Mouse (Mus musculus) inflammation-experienced regulatory T-cells, adult 6 months (primary cell): ENCODE results near the gene Gpx1. TPM values are rescaled to one million over a fixed set of nuclear protein-coding genes. Genes with fewer than 3 reads are reported as not detected.
A peak's percentile ranks its signal among the peaks of the same experiment; 100 is the strongest.
"Not testable (repeated sequence)": the region's sequence is repeated elsewhere in the genome, so short reads cannot be mapped to it uniquely, and the experiment has no call there.

Experiments used
- ATAC-seq: one replicate; pipeline ENCODE4 v1.8.0; 2017
- polyA plus RNA-seq, 3 experiments: library from polyadenylated mRNA; unstranded; fragments of 100-300 nt; shearing (Covaris generic); gene quantifications; one replicate each; pipeline ENCODE4 v1.2.1; 2017

Gene Gpx1
- 100 to 1,000 TPM; 489 to 506 (median 494) TPM for polyA plus RNA-seq

DNA sequence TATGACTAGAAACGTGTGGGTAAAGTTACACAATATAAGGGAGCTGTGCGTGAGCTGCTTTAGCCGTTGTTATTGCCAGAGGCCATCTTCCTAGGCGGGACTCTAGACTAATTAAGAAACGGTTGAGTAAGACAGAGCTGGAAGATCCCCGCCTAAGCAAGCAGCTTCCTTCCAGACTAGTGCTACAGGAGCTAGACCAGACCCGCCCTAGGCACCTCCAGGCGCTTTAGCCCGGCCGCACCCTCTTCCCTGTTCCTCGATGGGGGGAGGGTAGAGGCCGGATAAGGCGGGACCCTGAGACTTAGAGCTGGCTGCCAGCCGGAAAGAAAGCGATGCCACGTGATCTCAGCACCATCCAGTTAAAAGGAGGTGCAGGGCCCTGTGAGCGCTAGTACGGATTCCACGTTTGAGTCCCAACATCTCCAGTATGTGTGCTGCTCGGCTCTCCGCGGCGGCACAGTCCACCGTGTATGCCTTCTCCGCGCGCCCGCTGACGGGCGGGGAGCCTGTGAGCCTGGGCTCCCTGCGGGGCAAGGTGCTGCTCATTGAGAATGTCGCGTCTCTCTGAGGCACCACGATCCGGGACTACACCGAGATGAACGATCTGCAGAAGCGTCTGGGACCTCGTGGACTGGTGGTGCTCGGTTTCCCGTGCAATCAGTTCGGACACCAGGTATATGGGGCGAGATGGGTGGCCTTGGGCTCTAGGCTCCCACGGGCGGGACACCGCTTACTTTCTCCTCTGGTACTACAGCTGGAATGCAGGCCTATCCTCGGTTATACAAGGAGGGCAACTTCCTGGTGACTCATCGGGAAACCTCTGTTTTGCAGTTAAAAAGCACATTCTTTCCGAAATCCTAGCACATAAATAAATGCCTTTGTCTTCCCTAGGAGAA is at the start of gene Gpx1:
Gpx1 (plus strand) TSS at position 18 of the 896 bp plus-strand sequence.
- peak; percentile 91 for ATAC-seq

DNA sequence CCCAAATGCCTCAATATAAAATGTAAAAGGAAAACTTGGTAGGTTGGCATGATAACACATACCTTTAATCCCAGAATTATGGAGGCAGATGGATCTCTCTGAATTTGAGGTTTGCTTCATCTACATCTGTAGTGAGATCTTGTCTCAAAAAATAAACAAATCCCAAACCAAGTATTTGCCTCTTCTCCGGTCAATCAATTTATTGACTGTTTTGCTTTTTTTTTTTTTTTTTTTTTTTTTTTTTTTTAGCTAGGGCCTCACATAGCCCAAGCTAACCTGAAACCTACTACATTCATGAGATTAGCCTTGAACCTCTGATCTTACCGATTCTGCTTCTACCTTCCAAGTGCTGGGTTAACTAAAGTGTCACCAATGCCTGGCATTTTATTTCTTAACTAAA is 49.4 kb upstream of the Gpx1 start:
- ATAC-seq = no peak

DNA sequence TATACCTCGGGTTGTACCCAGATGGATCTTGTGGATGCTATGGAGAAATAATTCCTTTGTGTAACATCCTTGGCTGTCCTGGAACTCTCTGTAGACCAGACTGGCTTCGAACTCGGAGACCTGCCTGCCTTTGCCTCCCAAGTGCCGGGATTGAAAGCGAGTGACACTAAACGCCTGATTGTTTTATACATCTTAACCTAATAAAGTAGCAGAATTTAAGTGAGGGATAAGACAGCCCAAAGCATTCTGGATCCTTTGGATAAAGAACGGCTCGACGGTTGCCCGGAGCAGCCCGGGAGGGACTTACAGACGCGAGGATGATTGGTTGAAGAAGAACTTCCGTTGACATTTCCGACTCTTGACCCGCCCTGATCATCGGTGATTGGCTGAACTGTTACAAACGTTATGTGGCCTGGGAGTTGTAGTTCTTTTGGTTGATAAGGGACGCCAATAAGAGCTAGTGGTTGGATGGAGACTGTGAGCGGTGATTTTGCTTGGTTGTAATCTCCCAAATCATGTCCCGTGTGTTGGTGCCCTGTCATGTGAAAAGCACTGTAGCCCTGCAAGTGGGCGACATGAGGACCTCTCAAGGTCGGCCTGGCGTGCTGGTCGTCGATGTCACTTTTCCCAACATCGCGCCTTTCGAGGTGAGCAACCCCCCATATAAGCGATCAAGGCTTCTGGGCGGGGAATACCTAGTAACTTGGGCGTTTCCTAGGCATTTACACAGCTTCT is 48.5 kb upstream of the Gpx1 start, which contains the start of gene Nicn1:
Nicn1 (plus strand) TSS at position 414 of the 735 bp plus-strand sequence.
- peak; percentile 100 for ATAC-seq

DNA sequence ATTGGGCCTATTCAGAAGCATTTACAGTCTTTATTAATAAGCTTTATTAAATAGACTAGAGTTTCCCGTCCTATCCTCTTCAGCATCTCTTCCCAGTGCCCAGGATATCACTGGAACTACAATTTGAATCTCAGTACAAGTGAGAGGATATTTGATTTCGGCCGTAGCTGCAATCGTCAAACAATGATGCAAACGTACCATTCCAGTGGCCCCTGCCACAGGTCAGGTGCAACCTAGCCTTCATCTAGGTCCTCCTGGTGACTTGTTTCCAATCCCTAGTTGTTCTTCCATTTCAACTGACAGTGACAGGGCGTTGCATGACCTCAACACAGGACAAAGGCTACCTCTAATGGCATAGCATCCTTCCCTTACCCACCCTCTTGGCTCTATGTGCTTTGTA is 47.9 kb upstream of the Gpx1 start:
- ATAC-seq = no peak

DNA sequence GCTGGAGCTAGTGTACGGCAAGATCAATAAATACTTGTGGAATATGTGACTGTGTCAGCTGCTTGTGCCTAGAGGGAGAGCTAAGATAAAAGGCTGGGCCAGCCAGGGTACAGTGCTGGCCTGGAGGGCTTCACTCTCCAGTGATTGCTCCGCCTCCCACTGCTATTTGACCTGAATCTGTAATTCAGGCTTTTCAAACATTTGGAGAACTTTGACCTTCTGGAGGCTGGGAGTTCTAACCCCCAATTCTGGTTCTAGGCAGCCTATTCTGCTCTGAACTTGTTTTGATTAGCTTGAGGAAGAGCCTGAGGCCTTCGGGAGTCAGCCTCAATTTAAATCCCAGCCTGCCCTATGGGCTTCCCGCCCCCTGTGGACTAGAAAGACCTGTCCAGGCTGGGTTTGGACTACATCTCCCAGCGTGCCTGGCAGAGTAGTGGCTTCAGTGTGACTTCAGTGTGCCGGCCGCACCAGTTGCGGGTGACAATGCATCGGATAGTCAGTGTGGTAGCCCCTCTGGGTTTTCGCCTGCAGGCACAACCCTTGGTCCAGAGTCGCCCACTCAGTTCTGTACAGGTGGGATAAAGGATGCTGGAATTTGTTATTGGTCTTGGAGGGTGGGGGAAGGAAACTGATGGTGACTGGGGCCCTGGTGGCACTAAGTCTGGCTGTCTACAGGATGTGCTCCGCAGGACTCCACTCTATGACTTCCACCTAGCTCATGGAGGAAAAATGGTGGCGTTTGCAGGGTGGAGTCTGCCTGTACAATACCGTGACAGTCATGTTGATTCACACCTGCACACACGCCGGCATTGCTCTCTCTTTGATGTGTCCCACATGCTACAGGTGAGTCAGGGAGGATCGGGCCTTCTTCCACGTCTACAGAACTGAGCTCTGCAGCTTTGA is 42.0 kb upstream of the Gpx1 start, which contains the start of gene Amt:
Amt (plus strand) TSS at position 401 of the 903 bp plus-strand sequence.
- ATAC-seq = no peak

DNA sequence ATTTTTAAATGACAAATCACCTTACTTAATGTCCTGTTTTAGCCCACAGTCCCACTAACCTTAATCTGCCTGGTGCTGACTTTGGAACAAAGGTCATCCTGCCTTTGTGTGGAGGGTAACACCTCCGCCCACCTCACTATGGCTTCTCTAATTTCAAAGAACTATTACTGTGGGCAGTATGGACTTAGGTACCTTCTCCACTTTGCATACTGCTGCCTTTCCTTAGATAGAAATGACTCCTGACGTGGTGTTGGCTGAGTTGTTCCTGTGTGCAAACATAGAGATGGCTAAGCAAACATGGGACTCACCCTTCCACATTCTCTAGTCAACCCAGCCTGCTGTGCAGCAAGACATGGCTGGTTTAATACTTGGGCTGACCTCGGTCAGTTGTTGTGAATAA is 36.9 kb upstream of the Gpx1 start:
- no peak for ATAC-seq

DNA sequence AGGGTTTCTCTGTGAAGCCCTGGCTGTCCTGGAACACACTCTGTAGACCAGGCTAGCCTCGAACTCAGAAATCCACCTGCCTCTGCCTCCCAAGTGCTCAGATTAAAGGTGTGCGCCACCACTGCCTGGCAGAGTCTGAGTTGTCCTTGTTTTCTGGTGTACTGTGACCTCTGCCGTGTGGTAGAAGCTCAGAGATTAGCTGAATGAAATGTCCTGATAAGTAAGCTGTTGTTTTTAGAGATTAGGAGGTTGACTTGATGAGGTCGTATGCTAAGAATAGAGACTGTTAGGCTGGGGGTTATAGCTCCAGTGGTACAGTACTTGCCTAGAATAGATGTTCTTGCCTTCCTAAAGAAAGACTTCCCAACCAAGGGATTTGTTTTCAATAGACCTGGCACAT is 34.0 kb upstream of the Gpx1 start:
- no peak for ATAC-seq

DNA sequence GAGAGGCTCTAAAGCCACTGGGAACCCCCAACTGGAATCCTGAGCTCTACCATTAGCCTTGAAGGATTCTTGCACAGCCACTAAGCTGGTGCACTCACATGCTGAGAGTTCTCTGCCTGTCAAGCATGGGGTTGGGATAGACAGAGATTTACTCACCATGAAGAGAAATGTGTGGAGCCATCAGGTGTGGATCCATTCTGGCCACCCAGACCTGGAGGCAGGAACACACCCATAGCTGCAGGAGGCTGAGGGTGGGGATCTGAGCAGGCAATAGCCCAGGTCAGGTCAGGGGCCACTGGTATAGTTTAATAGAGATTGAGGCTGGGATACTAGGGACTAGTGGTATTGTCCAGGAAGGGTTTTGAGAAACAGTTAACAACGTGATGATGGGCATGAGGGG is 33.5 kb upstream of the Gpx1 start:
- no peak for ATAC-seq

DNA sequence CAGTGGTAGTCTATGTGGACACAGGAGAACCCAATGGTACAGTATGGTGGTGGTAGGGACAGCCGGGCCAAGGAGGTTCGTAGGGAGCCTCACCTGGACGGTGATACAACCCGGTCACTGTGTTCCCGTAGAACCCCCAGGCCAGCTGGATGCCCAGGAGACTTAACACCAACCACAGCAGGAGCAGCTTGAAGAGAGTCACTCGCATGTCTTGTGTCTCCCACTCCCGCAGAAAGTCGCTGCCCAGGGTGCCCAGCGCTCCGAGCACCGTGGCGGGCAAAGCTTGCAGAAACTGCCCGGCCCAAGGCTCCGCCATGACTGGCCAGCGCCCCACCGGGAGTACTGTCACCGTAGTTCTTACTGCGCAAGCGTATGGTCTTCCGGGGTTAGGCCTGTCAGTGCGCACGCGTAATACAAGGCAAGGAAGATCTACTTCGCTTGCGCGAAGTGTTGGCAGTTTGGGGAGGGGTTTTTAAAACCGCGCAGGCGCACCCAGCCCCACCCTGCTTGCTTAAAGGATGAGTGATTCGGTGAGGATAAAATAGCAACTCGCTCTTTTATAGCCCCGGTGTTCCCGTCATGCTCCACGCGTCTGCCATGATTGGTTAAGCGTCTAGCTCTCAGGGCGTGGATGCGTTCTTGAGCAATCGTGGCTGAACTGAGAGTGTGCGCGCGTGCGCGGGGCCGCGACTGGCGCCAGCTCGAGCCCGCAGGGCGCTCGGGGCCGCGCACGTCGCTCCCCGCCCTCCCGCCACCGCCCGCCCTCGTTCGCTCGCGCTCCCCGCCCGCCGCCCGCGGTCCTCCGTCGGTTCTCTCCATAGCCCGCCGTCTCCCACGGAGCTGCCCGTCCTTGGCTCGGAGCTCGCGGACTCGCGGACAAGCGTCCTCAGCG is 32.8 kb upstream of the Gpx1 start, which contains the start of the genes Rhoa and Tcta:
Rhoa (plus strand) TSS at position 501 of the 892 bp plus-strand sequence.
Tcta (minus strand) TSS at position 532 of the 892 bp plus-strand sequence.
- peak; percentile 96 for ATAC-seq

DNA sequence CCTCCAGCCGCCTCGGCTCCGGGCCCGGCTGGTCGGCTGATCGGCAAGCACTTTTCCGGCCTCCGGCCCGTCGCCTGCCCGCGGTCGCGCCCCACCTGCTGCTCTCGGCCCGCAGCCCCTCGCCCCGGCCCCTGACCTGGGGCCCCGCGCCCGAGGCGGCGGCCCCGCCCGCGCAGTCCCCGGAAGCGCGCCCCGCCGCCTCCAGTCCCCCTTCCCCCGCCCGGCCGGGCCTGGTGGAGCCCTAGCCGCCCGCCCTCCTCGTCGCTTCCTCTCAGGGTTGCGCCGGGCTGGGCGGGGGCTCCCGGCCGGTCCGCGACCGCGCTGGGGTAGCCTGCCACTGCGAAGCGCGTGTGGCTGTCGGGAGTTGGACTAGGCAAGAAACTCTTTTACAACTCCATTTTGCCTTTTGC is 32.1 kb upstream of the Gpx1 start:
- ATAC-seq = peak; percentile 50

DNA sequence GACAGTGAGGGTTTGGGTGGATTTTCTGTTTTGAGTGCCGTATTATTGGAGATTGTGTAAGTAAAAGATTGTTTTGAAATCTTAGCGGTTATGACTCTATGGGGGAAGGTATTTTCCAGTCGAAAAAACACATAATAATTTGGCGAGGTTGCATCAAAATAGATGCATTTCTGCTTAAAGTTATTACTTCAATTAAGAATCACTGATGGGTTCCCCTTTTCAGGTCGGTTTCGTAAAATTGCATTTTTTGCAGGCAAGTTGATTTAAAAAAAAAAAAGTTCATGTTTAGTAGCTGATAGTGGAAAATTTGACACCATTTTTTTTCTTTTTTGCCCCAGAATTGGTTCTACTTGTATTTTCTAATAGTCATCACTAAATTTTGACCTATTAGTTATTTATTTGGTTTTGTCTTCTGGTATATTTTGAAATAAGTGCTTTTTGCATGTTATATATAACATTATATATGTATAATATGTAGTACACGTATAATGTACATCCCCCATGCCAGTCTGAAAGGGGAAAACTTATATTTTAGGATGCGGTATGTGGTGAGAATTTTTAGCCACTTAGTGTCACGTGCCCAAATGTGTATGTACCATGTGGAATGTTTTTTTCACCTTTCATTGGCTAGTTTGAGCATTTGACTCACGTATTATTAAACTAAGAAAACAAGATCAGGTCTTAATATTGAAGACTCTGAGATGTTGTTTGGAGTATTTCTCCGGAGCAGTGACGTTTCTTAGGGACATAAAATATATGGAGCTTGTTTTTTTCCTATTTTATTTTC is 31.5 kb upstream of the Gpx1 start:
- no peak for ATAC-seq

DNA sequence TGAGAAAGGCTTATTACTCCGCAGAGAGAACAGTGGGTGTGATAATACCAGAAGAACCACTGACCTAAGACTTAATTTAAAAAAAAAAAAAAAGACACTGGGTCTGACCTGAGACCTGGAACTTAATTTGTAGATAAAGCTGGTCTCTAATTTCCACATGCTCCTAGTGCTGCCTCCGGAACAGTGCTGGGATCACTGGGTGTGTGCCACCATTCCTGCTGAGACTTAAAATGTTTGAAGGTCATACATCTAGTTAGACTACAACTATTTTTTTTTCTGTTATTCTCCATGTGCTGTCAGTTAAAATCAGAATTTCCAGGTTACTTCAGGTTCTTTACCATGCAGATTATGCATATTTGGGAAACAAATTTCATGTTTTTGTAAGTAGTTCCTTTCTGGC is 30.6 kb upstream of the Gpx1 start:
- no peak for ATAC-seq

DNA sequence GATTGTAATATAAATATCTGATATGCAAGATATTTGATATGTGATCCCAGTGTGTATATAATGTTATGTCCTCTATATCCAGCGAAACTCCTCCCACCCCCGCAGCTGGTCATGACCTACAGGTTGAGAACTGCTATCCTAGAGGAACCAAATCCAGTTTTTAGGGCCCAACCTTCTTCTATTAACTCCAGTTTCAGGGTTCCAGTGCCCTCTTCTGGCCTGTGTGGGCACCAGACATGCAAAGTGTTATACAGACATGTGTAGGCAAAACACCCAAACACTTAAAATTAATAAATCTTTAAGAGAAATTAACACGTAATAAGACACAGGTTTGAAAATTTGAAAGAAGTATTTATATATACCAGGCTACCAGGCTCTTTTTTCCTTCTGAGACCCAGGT is 21.1 kb upstream of the Gpx1 start:
- ATAC-seq = no peak

DNA sequence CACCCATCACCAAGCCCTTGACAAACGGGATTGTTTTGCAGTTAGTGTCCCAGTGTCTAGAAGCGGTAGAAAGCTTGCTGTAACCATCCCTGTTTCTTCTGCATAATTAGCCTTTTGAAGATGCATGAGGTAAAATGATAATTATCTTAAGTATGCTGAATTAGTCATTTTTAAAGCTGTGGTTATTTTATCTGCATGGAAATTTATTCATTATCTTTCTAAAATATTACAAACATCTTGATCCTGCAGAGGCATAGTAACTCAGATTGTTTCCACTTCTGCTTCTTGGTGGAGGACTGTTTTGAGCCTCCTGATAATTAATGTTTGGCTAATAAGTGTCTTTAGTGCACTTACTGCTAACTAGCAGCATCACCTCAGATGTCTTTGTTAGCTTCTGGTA is 20.2 kb upstream of the Gpx1 start:
- peak; percentile 7 for ATAC-seq

DNA sequence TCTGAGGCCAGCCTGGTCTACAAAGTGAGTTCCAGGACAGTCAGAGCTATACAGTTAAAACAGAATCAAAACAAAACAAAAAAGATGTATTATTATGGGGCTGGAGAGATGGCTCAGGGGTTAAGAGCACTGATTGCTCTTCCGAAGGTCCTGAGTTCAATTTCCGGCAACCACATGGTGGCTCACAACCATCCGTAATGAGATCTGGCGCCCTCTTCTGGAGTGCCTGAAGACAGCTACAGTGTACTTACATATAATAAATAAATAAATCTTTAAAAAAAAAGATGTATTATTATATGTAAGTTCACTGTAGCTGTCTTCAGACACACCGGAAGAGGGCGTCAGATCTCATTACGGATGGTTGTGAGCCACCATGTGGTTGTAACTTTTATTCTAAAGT is 16.6 kb upstream of the Gpx1 start:
- ATAC-seq = not testable (repeated sequence)

DNA sequence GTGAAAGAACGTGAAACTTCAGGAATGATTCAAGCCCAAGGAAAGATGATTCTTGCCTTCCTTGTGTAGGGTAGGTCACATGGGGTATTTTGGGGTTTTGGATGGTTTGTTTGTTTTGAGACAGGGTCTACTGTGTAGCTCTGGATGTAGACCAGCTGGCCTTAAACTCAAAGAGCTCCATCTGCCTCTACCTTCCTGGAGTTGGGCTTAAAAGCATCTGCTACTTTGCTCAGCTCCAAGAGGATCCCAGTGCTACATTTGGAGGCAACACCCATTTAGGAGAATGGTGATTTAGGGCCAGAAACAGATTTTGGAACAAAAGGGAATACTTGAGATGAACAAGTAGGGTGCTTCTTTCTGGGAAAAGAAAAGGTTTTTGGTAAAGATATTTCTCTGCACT is 13.9 kb upstream of the Gpx1 start:
- ATAC-seq = no peak

DNA sequence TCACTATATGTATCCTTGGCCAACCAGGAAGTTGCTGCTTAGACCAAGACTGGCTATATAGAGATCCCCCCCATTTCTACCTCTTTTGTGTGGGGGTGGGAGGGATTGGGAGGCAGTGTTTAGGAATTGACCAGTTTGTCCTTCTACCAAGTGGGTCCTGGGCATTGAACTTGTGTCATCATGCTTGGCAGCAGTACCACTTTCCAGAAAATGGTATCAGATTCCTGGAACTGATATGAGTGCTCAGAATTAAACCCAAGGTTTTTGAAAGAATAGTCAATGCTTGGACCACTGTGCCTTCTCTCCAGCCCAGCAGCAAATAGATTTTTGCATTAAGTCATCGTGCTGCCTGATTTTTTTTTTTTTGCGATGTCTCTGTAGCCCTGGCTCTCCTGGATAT is 12.9 kb upstream of the Gpx1 start:
- no peak for ATAC-seq

DNA sequence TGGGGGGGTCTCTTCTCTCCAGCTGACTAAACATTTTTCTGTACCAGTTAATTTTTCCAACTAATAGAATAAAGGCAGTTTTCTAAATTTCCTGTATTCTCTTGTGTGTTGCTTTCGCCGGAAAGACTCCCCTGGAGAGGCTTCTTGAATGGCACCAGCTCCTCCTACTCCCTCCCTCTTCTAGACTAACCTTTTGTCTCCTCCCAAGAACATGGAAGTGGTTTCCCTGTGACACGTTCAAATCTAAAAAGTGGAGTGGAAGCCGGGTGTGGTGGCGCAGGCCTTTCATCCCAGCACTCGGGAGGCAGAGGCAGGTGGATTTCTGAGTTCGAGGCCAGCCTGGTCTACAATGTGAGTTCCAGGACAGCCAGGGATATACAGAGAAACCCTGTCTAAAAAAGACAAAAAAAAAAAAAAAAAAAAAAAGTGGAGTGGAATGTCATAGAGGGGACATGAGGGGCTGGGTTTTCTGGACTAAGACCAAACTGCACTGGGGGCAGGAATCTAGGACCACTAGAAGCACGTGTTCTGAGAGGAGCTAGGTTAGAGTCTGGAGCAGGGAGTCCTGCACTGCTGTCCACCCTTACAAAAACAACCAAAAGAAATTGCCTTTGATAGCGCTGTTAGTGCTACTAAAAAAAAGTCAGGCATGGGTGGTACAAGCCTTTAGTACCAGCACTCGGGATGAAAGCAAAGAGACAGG is 704 bp upstream of the Gpx1 start:
- no peak for ATAC-seq

DNA sequence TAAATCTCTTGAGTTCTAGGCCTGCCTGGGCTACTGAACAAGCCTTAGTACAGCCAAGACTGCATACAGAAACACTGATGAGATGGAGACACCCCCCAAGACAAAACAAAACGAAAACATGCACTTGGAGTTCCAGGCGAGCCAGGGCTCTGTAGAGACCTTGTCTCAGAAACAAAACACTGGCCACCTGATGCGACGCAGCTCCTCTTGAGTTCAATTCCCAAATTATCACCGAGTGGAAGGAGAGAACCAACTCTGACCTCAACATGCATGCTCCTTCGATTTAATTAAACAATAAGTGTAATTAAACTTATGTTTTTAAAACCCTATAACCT is 185 bp upstream of the Gpx1 start:
- no peak for ATAC-seq

DNA sequence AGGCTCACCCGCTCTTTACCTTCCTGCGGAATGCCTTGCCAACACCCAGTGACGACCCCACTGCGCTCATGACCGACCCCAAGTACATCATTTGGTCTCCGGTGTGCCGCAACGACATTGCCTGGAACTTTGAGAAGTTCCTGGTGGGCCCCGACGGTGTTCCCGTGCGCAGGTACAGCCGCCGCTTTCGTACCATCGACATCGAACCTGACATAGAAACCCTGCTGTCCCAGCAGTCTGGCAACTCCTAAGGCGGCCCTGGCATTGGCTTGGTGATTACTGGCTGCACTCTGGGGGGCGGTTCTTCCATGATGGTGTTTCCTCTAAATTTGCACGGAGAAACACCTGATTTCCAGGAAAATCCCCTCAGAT is 1.2 kb downstream of the Gpx1 start:
- ATAC-seq = no peak
